Mouse (Mus musculus) thymus, adult 2 months (tissue): Measurements from ENCODE around the gene Gm21988.

Experiments used
- CTCF ChIP-seq: fragments of 200-500 bp; IDR thresholded peaks from 2 replicates; pipeline ENCODE4 v1.5.1; 2012; ENCODE audit warnings: mild to moderate bottlenecking, control low read depth, low read length, moderate library complexity, borderline replicate concordance; ENCODE audit not compliant: control insufficient read depth, poor library complexity, insufficient read depth; ENCODE audit errors: extremely low read depth
- POLR2A ChIP-seq: fragments of 200-500 bp; IDR thresholded peaks from 2 replicates; pipeline ENCODE4 v1.6.1; 2012; ENCODE audit warnings: mild to moderate bottlenecking, low read length, control low read depth, moderate library complexity; ENCODE audit not compliant: control insufficient read depth, poor library complexity, insufficient read depth; ENCODE audit errors: extremely low read depth

- TF ChIP-seq CTCF (no peak), POLR2A (no peak)
Measured at GRCm38 (mm10) chr11:70259035-70259434, 19.4 kb upstream of the Gm21988 start.
